Mouse (Mus musculus): ENCODE measurements around the gene Alpk3.

DNA sequence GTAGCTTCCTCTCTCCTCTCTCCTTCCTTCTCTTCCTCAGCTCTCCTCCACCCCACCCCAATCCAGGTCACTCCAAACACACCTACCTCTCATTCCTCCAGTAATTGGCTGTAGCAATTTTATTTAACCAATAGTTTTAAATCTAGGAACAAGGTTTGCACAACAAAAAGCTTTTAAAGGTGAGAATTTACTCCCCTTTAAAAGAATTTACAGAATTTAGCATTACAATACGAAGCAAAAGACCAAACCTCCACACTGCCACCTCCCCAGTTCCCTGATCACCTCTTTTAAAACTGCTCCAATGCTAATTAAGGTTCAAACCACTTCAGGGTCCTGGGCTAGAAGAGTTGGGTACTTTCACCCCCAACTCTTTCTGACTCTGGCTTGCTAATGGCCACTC is 84.1 kb downstream of the Alpk3 start:
- TF ChIP-seq HCFC1 (IDR thresholded peaks at IDR 0.05; ENCODE audit: borderline replicate concordance, insufficient read depth, low read length) (no peak), MAFK (IDR thresholded peaks at IDR 0.05; ENCODE audit: insufficient read depth, low read depth, low read length) (no peak)

Measured in ES-E14 (cell line).